Mouse (Mus musculus) thymus, adult 2 months (tissue): ENCODE data around the gene Swap70.

Experiments
- CTCF ChIP-seq: fragments of 200-500 bp; IDR thresholded peaks from 2 replicates; pipeline ENCODE4 v1.5.1; 2012; ENCODE audit warnings: mild to moderate bottlenecking, control low read depth, low read length, moderate library complexity, borderline replicate concordance; ENCODE audit not compliant: control insufficient read depth, poor library complexity, insufficient read depth; ENCODE audit errors: extremely low read depth
- POLR2A ChIP-seq: fragments of 200-500 bp; IDR thresholded peaks from 2 replicates; pipeline ENCODE4 v1.6.1; 2012; ENCODE audit warnings: mild to moderate bottlenecking, low read length, control low read depth, moderate library complexity; ENCODE audit not compliant: control insufficient read depth, poor library complexity, insufficient read depth; ENCODE audit errors: extremely low read depth

DNA sequence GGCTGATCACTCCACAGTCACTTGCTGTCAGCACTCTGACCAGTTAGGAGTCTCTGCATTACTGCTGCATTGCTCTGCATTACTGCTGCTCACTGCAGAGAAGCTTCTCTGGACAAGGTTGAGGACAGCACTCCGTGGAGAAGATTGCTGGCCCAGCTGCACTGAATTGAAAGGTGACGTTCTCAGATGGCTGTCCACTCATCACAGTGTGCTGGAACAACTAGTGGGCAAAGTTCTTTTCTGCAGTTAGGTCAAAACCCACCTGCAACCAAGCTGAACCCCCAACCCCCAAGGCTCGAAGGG lies 64.3 kb downstream of the Swap70 start:
- TF ChIP-seq POLR2A: no peak
- no peak for TF ChIP-seq CTCF
